Mouse (Mus musculus) midbrain, embryonic 11.5 days (tissue): ENCODE measurements at regions not wholly inside any gene's neighbourhood (a gene's known extent, or its start where the extent isn't known, plus 50 kb on each side); places are given as distances from the start of the nearest gene placed in this dataset.
A peak's percentile ranks its signal among the peaks of the same experiment; 100 is the strongest.

ENCODE experiments used
- ATAC-seq: fragments of 200-750 bp; cut with Nextera tagmentation; 2 replicates; pipeline ENCODE4 v1.8.0; 2017; ENCODE audit warnings: moderate TSS enrichment, moderate library complexity; ENCODE audit not compliant: low FRiP score
- DNase-seq: peaks from one replicate; pipeline ENCODE4 v3.0.0; 2015; ENCODE audit warnings: low spot score; ENCODE audit errors: missing footprints
- H3K27ac ChIP-seq: fragments of 300-500 bp; sonication (generic); 2 replicates; pipeline ENCODE4 v1.5.1; 2014; ENCODE audit warnings: low read depth, low read length
- H3K27me3 ChIP-seq: fragments of 300-500 bp; sonication (generic); 2 replicates; pipeline ENCODE4 v1.6.1; 2014; ENCODE audit warnings: mild to moderate bottlenecking, low read length, moderate library complexity, mixed read lengths; ENCODE audit not compliant: control insufficient read depth, insufficient read depth
- H3K36me3 ChIP-seq: fragments of 300-500 bp; sonication (generic); 2 replicates; pipeline ENCODE4 v1.6.1; 2014; ENCODE audit warnings: mild to moderate bottlenecking, low read length, moderate library complexity, mixed read lengths; ENCODE audit not compliant: control insufficient read depth, insufficient read depth
- H3K4me1 ChIP-seq: fragments of 300-500 bp; sonication (generic); 2 replicates; pipeline ENCODE4 v1.6.1; 2014; ENCODE audit warnings: low read length; ENCODE audit not compliant: control insufficient read depth, insufficient read depth
- H3K4me2 ChIP-seq: fragments of 300-500 bp; sonication (generic); 2 replicates; pipeline ENCODE4 v1.6.1; 2014; ENCODE audit warnings: mild to moderate bottlenecking, moderate library complexity
- H3K4me3 ChIP-seq: fragments of 300-500 bp; sonication (generic); 2 replicates; pipeline ENCODE4 v1.5.1; 2014; ENCODE audit warnings: low read depth, low read length
- H3K9ac ChIP-seq: fragments of 300-500 bp; sonication (generic); 2 replicates; pipeline ENCODE4 v1.6.1; 2014; ENCODE audit warnings: low read length
- H3K9me3 ChIP-seq: fragments of 300-500 bp; sonication (generic); 2 replicates; pipeline ENCODE4 v1.6.1; 2016; ENCODE audit warnings: low read length; ENCODE audit not compliant: control insufficient read depth
- WGBS: fragments of 180-500 bp; shearing (Covaris S2); extraction: QIAGEN DNeasy Blood & Tissue Kit; methylation state at CpG from one replicate; pipeline ENCODE4 v1.1.7; 2014; 5-methylcytosine and 5-hydroxymethylcytosine counted together

DNA sequence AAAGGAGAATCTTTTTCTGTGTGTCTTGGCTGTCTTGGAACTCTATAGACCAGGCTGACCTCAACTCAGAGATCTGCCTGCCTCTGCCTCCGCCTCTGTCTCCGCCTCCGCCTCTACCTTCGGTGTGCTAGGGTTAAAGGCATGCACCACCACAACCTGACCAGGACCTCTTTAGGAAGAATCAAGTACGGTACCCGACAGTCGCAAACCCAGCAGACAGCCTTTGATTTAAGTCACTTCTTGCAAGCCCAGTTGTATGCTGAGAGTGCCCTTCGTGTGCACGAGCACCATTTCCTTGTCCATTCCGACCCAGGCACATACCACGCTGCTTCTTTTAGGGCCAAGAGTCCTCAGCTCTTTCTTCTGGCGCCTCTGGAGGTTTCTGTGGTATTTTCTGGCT lies 105.0 kb upstream of the Six3 start:
- WGBS: 90% methylated on average over 12 of the region's 12 CpGs
- ATAC-seq (no peak), DNase-seq (peak; percentile 80)
- no peaks in the 10 kb centered on the region for H3K36me3 ChIP-seq
- no peaks in the 10 kb centered on the region for H3K9me3 ChIP-seq
- H3K4me2 ChIP-seq: no peak overlapping the region
- H3K4me3 ChIP-seq: no peak overlapping the region
- H3K9ac ChIP-seq: no peak overlapping the region
- no peaks in the 10 kb centered on the region for H3K27me3 ChIP-seq
- H3K27ac ChIP-seq: no peak overlapping the region
- H3K4me1 ChIP-seq: no peaks in the 10 kb centered on the region

DNA sequence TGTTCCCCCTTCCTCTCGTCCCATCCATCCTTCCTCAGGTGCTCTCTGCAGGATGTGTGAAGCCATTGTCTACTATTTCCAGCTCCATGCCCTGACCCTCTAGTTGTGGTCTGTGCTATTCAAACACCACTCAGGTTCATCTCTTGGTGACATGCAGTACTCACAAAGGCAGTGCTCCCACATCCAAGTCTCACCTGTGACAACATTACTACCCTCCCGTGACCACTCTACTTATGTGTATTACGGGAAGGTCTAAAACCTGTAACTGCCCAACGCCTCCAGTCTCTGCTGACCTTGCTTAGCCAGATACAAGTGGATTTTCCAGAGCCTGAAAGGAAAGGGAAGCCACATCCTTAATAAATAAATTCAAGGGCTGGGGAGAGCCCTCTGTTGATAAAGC lies 100.4 kb upstream of the Six3 start:
- Histone ChIP-seq H3K4me2 (no peak overlapping the region), H3K9me3 (no peaks in the 10 kb centered on the region), H3K36me3 (no peaks in the 10 kb centered on the region), H3K27ac (no peak overlapping the region), H3K9ac (no peak overlapping the region), H3K4me3 (no peak overlapping the region), H3K4me1 (no peaks in the 10 kb centered on the region), H3K27me3 (no peaks in the 10 kb centered on the region)
- ATAC-seq (no peak), DNase-seq (no peak)
- WGBS: 91% methylated on average over 4 of the region's 4 CpGs

- 92% methylated on average over 4 of the region's 4 CpGs for WGBS
- Histone ChIP-seq H3K9ac (no peak overlapping the region), H3K4me1 (no peaks in the 10 kb centered on the region), H3K9me3 (no peaks in the 10 kb centered on the region), H3K36me3 (no peaks in the 10 kb centered on the region), H3K4me3 (no peak overlapping the region), H3K27ac (no peak overlapping the region), H3K4me2 (no peak overlapping the region), H3K27me3 (no peaks in the 10 kb centered on the region)
- ATAC-seq: no peak
- no peak for DNase-seq
Observed at GRCm38 (mm10) chr17:85513936-85514335, 99.5 kb upstream of the Six3 start.

- Histone ChIP-seq H3K36me3 (no peaks in the 10 kb centered on the region), H3K27ac (no peak overlapping the region), H3K4me3 (no peak overlapping the region), H3K27me3 (no peaks in the 10 kb centered on the region), H3K9me3 (no peaks in the 10 kb centered on the region), H3K4me2 (no peak overlapping the region), H3K9ac (no peak overlapping the region), H3K4me1 (no peaks in the 10 kb centered on the region)
- no peak for DNase-seq
- ATAC-seq: no peak
- 77% methylated on average over 7 of the region's 7 CpGs for WGBS
Observed at GRCm38 (mm10) chr17:85514396-85514795, 99.0 kb upstream of the Six3 start.

- DNase-seq: no peak
Observed at GRCm38 (mm10) chr17:85517301-85517700, 96.1 kb upstream of the Six3 start.

DNA sequence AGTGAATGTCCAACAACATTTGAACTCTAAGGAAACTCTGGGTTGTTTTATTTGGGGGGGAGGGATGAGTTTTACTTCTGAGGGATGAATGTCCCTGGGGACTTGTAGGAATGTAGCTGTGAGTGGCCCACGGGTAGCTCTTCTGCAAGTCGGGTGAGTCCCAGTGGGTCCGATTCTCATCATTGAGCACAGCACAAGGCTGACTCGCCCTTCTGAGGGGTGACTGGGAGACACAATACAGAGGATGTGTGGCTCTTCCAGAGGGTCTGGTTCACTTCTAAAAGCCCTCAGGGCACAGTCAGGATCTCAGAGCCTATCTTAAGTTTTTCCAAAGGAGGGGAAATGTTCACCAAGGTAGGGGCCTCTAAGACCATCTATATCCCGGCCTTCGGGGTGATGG lies 94.9 kb upstream of the Six3 start:
- 90% methylated on average over 6 of the region's 6 CpGs for WGBS
- Histone ChIP-seq H3K4me2 (no peak overlapping the region), H3K4me1 (no peaks in the 10 kb centered on the region), H3K4me3 (no peak overlapping the region), H3K27me3 (no peaks in the 10 kb centered on the region), H3K36me3 (no peaks in the 10 kb centered on the region), H3K27ac (no peak overlapping the region), H3K9me3 (no peaks in the 10 kb centered on the region), H3K9ac (no peak overlapping the region)
- ATAC-seq (no peak), DNase-seq (no peak)

More at GRCm38 (mm10) chr17:85517301-85517700, 96.1 kb upstream of the Six3 start:
- Histone ChIP-seq H3K4me1 (no peaks in the 10 kb centered on the region), H3K36me3 (no peaks in the 10 kb centered on the region), H3K4me3 (no peak overlapping the region), H3K9me3 (no peaks in the 10 kb centered on the region), H3K9ac (no peak overlapping the region), H3K27me3 (no peaks in the 10 kb centered on the region), H3K4me2 (no peak overlapping the region), H3K27ac (no peak overlapping the region)
- 80% methylated on average over 3 of the region's 3 CpGs for WGBS
- no peak for ATAC-seq

DNA sequence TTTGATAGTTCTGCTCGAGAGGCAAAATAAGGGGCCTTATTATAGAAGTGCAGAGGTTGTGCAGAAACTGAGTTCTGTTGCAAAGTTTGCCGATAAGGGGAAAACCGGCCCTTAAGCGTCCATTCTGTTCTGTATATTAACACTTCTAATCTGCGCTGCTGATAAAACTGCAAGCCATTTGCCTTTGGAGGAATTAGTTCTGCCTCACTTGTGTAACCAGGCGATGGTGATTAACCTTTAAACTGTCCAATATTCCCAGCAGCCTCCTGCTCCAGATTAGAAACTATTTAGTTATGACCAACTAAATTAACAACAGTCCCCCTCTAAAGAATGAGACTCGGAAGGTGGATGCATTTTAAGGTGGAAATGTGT lies 86.1 kb upstream of the Six3 start:
- DNase-seq (no peak), ATAC-seq (no peak)
- peaks cover 3% of the 10 kb centered on the region for H3K4me1 ChIP-seq
- no peaks in the 10 kb centered on the region for H3K36me3 ChIP-seq
- H3K4me3 ChIP-seq: no peak overlapping the region
- 46% methylated on average over 7 of the region's 7 CpGs for WGBS
- H3K27me3 ChIP-seq: peaks cover 2% of the 10 kb centered on the region; the same call in 1 of the 2 replicates
- H3K9me3 ChIP-seq: no peaks in the 10 kb centered on the region
- no peak overlapping the region for H3K4me2 ChIP-seq
- H3K27ac ChIP-seq: no peak overlapping the region
- no peak overlapping the region for H3K9ac ChIP-seq

DNA sequence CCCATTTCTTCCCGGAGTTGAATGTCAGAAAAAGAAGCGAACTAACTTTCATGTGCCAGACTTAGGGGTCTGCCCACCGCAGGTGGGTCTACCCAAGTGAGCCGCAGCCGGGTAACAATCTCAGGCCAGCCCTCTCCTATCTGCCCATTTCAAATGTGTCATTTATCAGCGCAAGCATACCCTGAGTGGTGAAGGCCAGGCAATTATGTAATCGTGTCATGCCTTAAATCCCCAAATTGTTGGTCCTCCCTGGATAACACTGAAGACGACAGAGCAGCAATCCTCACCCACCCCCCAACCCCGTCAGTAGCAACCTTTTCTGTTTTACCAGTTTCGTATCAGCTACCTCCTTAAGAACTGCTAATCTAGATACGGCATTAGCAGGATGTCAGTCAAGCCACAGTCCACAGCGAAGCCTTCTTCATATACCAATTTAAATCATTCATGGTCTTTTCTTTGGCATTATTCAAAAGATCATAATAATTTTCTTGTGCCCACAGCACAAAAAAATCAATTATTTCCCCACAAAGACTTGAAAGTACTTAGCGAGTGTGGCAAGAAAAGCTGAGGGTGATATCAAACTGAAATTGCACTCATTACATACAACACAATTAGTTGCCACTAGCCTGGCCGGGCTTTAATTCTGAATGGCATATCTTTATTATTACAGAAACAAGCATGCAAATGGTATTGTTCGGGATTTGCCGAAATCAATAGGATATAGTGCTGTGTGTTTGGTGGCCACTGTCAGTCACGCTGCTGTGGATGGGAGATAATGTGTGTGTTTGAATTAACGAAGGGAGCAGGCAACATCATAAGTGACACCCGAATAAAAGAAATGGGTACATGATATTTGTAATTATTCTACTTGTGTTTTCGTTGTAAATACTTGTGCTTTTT lies 85.1 kb upstream of the Six3 start:
- H3K27me3 ChIP-seq: peaks cover 2% of the 10 kb centered on the region; the same call in 1 of the 2 replicates
- H3K9ac ChIP-seq: no peak overlapping the region
- no peak overlapping the region for H3K27ac ChIP-seq
- 52% methylated on average over 20 of the region's 20 CpGs for WGBS
- DNase-seq: no peak
- peak; percentile 59 for ATAC-seq
- H3K4me3 ChIP-seq: no peak overlapping the region
- no peaks in the 10 kb centered on the region for H3K36me3 ChIP-seq
- no peak overlapping the region for H3K4me2 ChIP-seq
- H3K9me3 ChIP-seq: no peaks in the 10 kb centered on the region
- H3K4me1 ChIP-seq: peaks cover 3% of the 10 kb centered on the region

DNA sequence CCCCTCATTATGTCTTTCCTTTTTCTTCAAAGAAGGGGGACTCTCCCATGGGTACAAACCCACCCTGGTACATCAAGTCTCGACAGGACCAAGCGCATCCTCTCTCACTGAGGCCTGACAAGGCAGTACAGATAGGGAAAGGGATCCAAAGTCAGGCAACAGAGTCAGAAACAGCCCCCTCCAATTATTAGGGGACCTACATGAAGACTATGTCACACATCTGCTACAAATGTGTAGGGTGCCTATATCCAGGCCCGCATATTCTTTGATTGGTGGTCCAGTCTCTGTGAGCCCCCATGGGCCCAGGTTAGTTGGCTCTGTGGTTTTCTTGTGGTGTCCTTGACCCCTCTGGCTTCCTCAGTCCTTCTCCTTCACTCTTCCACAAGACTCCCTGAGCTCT lies 77.1 kb upstream of the Six3 start:
- Histone ChIP-seq H3K9ac (no peak overlapping the region), H3K27me3 (peaks cover 2% of the 10 kb centered on the region; the same call in 1 of the 2 replicates), H3K9me3 (no peaks in the 10 kb centered on the region), H3K4me1 (no peaks in the 10 kb centered on the region), H3K27ac (no peak overlapping the region), H3K36me3 (no peaks in the 10 kb centered on the region), H3K4me3 (no peak overlapping the region), H3K4me2 (no peak overlapping the region)
- no peak for ATAC-seq
- no peak for DNase-seq
- WGBS: 92% methylated on average over 3 of the region's 3 CpGs
